Mouse (Mus musculus) liver, embryonic 16.5 days (tissue): ENCODE data around the gene Rpl29. TPM values are rescaled to one million over a fixed set of nuclear protein-coding genes. Genes with fewer than 3 reads are reported as not detected.

Experiments used
- ATAC-seq: fragments of 200-750 bp; cut with Nextera tagmentation; 2 replicates; pipeline ENCODE4 v1.8.0; 2017; ENCODE audit warnings: low read depth, mild to moderate bottlenecking, moderate number of reproducible peaks, moderate library complexity
- H3K27ac ChIP-seq: fragments of 300-500 bp; sonication (generic); 2 replicates; pipeline ENCODE4 v1.5.1; 2014; ENCODE audit warnings: mild to moderate bottlenecking, low read length
- H3K27me3 ChIP-seq: fragments of 300-500 bp; sonication (generic); 2 replicates; pipeline ENCODE4 v1.6.1; 2014; ENCODE audit warnings: low read depth, low read length, mixed read lengths; ENCODE audit not compliant: control insufficient read depth, insufficient read depth
- H3K36me3 ChIP-seq: fragments of 300-500 bp; sonication (generic); 2 replicates; pipeline ENCODE4 v1.6.1; 2014; ENCODE audit warnings: mild to moderate bottlenecking; ENCODE audit not compliant: control insufficient read depth, insufficient read depth
- H3K4me1 ChIP-seq: fragments of 300-500 bp; sonication (generic); 2 replicates; pipeline ENCODE4 v1.6.1; 2014; ENCODE audit warnings: low read depth, low read length, mixed read lengths; ENCODE audit not compliant: control insufficient read depth
- H3K4me2 ChIP-seq: fragments of 300-500 bp; sonication (generic); 2 replicates; pipeline ENCODE4 v1.6.1; 2014; ENCODE audit warnings: low read depth, low read length, mixed read lengths
- H3K4me3 ChIP-seq: fragments of 300-500 bp; sonication (generic); 2 replicates; pipeline ENCODE4 v1.5.1; 2014; ENCODE audit warnings: low read depth, mild to moderate bottlenecking, low read length
- H3K9ac ChIP-seq: fragments of 300-500 bp; sonication (generic); 2 replicates; pipeline ENCODE4 v1.6.1; 2014; ENCODE audit warnings: low read depth, low read length
- H3K9me3 ChIP-seq: fragments of 300-500 bp; sonication (generic); replicated peaks from 2 replicates; pipeline ENCODE4 v1.6.1; 2016; ENCODE audit warnings: low read length; ENCODE audit not compliant: control insufficient read depth
- WGBS: fragments of 180-500 bp; shearing (Covaris S2); extraction: QIAGEN DNeasy Blood & Tissue Kit; methylation state at CpG from one replicate; pipeline ENCODE4 v1.1.7; 2014; ENCODE audit not compliant: insufficient replicate concordance; 5-methylcytosine and 5-hydroxymethylcytosine counted together
- polyA plus RNA-seq: library from polyadenylated mRNA; unstranded; fragments of >200 nt; fragmentation: Nextera tagmentation; extraction: Ambion mirVana; gene quantifications from 2 replicates; pipeline ENCODE4 v1.2.1, GENCODE M21; 2015

Rpl29 gene
- polyA plus RNA-seq, 1 experiment from 2014 or later, result 452 TPM

- peak overlapping the region; percentile 0; the same call in 1 of the 2 replicates for H3K27ac ChIP-seq
- peak overlapping the region; percentile 61; the same call in 1 of the 2 replicates for H3K4me2 ChIP-seq
- no peak overlapping the region for H3K9ac ChIP-seq
- H3K27me3 ChIP-seq, result no peaks in the 10 kb centered on the region; the same call in 1 of the 2 replicates
- H3K9me3 ChIP-seq, result 0 out of 2 replicates have a peak, but pooled peaks cover 3% of the 10 kb centered on the region
- 81% methylated on average over 3 of the region's 3 CpGs for WGBS
- peaks cover 23% of the 10 kb centered on the region for H3K4me1 ChIP-seq
- no peak overlapping the region for H3K4me3 ChIP-seq
- no peaks in the 10 kb centered on the region for H3K36me3 ChIP-seq
- no peak for ATAC-seq
These were observed 17.0 kb upstream of the Rpl29 start for GRCm38 (mm10) chr9:106412210-106412609.

GRCm38 (mm10) chr9:106413606-106414005, 15.6 kb upstream of the Rpl29 start:
- Histone ChIP-seq H3K27me3 (peaks cover 12% of the 10 kb centered on the region), H3K36me3 (no peaks in the 10 kb centered on the region), H3K4me2 (no peak overlapping the region), H3K4me3 (no peak overlapping the region), H3K9ac (no peak overlapping the region), H3K9me3 (0 out of 2 replicates have a peak, but pooled peaks cover 3% of the 10 kb centered on the region), H3K27ac (no peak overlapping the region), H3K4me1 (peaks cover 29% of the 10 kb centered on the region)
- ATAC-seq, result no peak
- 74% methylated on average over 5 of the region's 5 CpGs for WGBS

DNA sequence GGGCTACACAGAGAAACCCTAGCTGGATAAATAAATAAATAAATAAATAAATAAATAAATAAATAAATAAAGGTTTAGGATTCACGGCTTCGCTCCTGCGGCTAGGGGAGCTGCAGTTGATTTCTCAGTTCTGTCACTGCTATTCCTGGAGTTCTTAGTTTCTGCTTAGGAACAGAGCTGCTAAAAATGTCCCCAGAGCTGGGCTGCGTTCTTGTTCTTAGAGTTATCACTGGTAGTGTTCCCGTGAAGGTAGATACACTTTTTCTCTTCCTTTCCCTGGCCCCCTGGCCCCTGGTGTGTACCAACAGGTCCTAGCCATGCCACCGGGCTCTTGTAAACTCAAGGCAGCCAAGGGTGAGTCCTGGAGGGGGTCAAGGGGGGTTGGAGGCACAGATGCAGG, 12.4 kb upstream of the Rpl29 start:
- Histone ChIP-seq H3K9ac (no peak overlapping the region), H3K27me3 (peaks cover 38% of the 10 kb centered on the region), H3K4me3 (no peak overlapping the region), H3K36me3 (no peaks in the 10 kb centered on the region), H3K4me2 (no peak overlapping the region), H3K27ac (no peak overlapping the region), H3K4me1 (peaks cover 20% of the 10 kb centered on the region), H3K9me3 (no peaks in the 10 kb centered on the region)
- ATAC-seq, result no peak
- WGBS, result 74% methylated on average over 6 of the region's 6 CpGs

DNA sequence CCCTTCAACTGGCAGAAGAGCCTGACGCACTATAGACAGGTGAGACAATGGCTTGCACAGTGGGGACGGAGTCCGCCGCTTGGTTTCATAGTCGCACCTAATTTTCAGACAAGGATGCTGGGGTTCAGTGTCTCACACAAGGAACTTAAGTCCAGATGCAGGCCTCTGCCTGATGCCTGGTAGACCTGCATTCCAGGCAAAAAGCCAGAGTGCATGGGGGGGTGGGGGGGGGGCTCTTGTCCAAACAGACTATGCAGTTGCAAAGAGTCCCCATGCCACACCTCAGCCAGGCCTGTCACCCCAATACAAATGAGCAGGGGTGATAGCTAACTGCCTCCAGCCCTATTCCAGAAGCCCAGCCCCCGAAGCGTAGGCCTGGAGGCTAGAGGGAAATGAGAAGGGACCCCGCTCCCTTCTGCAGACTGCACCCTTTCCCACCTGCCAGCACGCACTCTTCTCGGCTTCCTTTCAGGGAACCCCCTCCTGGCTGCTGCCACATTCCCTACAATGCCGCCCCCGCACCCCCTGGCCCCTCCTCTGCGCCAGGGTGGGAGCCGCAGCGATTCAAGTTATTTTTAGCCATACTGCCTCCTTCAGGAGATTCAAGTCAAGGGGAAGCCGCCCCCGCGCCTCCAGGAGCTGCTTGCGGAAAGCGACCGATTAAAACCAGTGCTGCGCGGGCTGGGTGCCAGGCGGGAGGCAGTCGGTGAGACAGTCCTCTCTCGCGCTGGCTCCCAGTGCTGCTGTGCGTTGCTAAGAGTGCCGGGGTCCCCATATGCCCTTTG, 11.2 kb upstream of the Rpl29 start:
- Histone ChIP-seq H3K4me3 (peak overlapping the region; percentile 9; the same call in 1 of the 2 replicates), H3K27me3 (peaks cover 38% of the 10 kb centered on the region)
- no peak for ATAC-seq

GRCm38 (mm10) chr9:106420608-106421007, 8.6 kb upstream of the Rpl29 start:
- H3K4me3 ChIP-seq, result no peak overlapping the region
- peaks cover 40% of the 10 kb centered on the region for H3K27me3 ChIP-seq
- H3K36me3 ChIP-seq, result no peaks in the 10 kb centered on the region
- no peak overlapping the region for H3K9ac ChIP-seq
- H3K27ac ChIP-seq, result no peak overlapping the region
- H3K4me1 ChIP-seq, result peaks cover 11% of the 10 kb centered on the region
- H3K9me3 ChIP-seq, result no peaks in the 10 kb centered on the region
- H3K4me2 ChIP-seq, result no peak overlapping the region
- ATAC-seq, result no peak
- WGBS, result 0% methylated on average over 2 of the region's 2 CpGs

More for the DNA sequence above, 11.2 kb upstream of the Rpl29 start:
- no peaks in the 10 kb centered on the region for H3K9me3 ChIP-seq
- H3K36me3 ChIP-seq, result no peaks in the 10 kb centered on the region
- WGBS, result 18% methylated on average over 29 of the region's 29 CpGs
- H3K27ac ChIP-seq, result no peak overlapping the region
- peak overlapping the region; percentile 52 for H3K4me2 ChIP-seq
- H3K4me1 ChIP-seq, result peaks cover 11% of the 10 kb centered on the region
- H3K9ac ChIP-seq, result no peak overlapping the region

GRCm38 (mm10) chr9:106421033-106421864, 8.0 kb upstream of the Rpl29 start:
- Histone ChIP-seq H3K9ac (no peak overlapping the region), H3K4me3 (no peak overlapping the region), H3K36me3 (no peaks in the 10 kb centered on the region), H3K4me1 (peaks cover 11% of the 10 kb centered on the region), H3K27ac (no peak overlapping the region), H3K4me2 (0 out of 2 replicates have a peak overlapping the region, but pooled peaks have one; percentile 11), H3K27me3 (peaks cover 40% of the 10 kb centered on the region), H3K9me3 (no peaks in the 10 kb centered on the region)
- 13% methylated on average over 18 of the region's 18 CpGs for WGBS
- ATAC-seq, result 0 out of 2 replicates have a peak, but pooled peaks have one; percentile 11

- Histone ChIP-seq H3K4me2 (0 out of 2 replicates have a peak overlapping the region, but pooled peaks have one; percentile 11), H3K27ac (no peak overlapping the region), H3K4me1 (peaks cover 11% of the 10 kb centered on the region), H3K9ac (no peak overlapping the region), H3K4me3 (no peak overlapping the region), H3K27me3 (peaks cover 40% of the 10 kb centered on the region), H3K9me3 (no peaks in the 10 kb centered on the region), H3K36me3 (no peaks in the 10 kb centered on the region)
- 0% methylated on average over 3 of the region's 3 CpGs for WGBS
- ATAC-seq, result peak; percentile 47
These were observed 7.4 kb upstream of the Rpl29 start for GRCm38 (mm10) chr9:106421865-106422160.

DNA sequence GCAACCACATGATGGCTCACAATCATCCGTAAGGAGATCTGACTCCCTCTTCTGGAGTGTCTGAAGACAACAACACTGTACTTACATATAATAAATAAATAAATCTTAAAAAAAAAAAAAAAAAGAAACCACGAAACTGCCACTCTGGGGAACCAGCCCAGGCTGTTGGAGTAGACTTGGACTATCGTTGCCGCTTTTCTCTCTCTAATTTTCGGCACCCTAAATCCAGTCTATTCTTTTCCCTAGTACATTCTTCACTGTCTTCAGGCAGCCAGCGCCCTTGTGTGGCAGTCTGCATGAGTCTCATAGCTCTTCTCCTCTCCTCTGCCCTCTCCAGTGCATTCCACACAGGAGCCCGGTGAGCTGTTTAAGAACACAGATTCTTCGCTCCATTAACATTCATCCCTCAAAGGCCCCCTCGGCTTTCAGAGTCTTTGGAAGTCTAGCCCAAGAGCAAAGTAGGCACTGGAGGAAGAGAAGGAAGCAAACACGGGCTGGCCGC, 484 bp upstream of the Rpl29 start:
- 11% methylated on average over 11 of the region's 11 CpGs for WGBS
- H3K4me1 ChIP-seq, result peaks cover 34% of the 10 kb centered on the region

More for the DNA sequence above, 484 bp upstream of the Rpl29 start:
- Histone ChIP-seq H3K9ac (peak overlapping the region; percentile 61), H3K27me3 (no peaks in the 10 kb centered on the region), H3K9me3 (no peaks in the 10 kb centered on the region), H3K4me2 (peak overlapping the region; percentile 94), H3K27ac (peak overlapping the region; percentile 88), H3K36me3 (peaks cover 16% of the 10 kb centered on the region), H3K4me3 (peak overlapping the region; percentile 75)
- ATAC-seq, result peak; percentile 17; the same call in 1 of the 2 replicates
